Mouse (Mus musculus): ENCODE results near the gene Rnf225.
"Not testable (repeated sequence)": the region's sequence is repeated elsewhere in the genome, so short reads cannot be mapped to it uniquely, and the experiment has no call there.

DNA sequence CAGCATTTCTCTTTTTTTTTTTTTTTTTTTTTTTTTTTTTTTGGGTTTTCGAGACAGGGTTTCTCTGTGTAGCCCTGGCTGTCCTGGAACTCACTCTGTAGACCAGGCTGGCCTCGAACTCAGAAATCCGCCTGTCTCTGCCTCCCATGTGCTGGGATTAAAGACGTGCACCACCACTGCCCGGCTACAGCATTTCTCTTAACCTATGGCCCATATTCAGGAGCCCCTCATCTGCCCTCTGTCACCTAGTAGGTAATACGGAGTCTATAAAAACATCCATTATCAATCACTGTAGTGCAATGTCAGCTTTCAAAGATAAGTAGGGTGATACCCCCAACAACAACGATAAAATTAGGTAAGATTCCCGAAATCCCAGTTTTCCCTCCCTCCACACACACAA lies 6.7 kb upstream of the Rnf225 start:
- TF ChIP-seq POLR2A (IDR thresholded peaks at IDR 0.05; ENCODE audit: borderline replicate concordance, control insufficient read depth, low read depth, low read length); CTCF (IDR thresholded peaks at IDR 0.05; ENCODE audit: control insufficient read depth, insufficient read depth, low read length): not testable (repeated sequence)
